9 mouse cellular contexts compared by ENCODE assay signal in the genomic region with DNA sequence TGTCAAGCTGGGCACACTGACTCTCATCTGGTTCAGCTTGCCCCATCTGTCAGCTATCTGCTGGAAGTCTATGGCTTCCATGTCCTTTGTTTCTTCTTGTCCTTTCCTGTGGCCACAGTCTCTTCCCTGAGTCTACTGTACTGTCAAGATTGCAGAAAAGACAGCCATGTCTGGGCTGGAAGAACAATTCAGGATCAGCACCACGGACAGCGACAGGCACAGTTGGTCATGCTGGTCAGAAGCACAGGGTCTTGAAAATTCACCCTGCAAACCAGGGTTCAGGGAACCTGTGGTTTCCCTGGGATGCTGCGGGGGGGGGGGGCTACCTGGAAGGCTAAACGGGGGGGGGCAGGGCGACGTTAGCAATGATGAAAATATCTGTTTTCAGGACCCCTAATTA. TPM values are rescaled to one million over a fixed set of nuclear protein-coding genes. Genes with fewer than 3 reads are reported as not detected.
DNase-seq lines count a peak whose midpoint lies in the region; ATAC-seq and TF ChIP-seq lines count a peak whose summit lies in the region.
"Had no signal": no experiment of that assay in that cellular context is flagged by ENCODE, and none has a peak within 500 bp of the region (broad histone marks: within the 10 kb centered on the region; RNA-seq: fewer than 3 reads in every experiment).

No protein-coding gene starts in this region.

- TF ChIP-seq CTCF in CH12.LX (conservative IDR thresholded peaks at IDR 0.05 in 1 of 2, IDR thresholded peaks at IDR 0.05 in 1 of 2; ENCODE audit: low read depth in 2 of 2, low read length in 2 of 2) = no peak

- no peak overlapping the region for H3K4me2 ChIP-seq in kidney, embryonic 15.5 days
- no peak overlapping the region for H3K4me2 ChIP-seq in CH12.LX (ENCODE audit: insufficient read depth, low read depth, poor library complexity, severe bottlenecking)

- no peaks in the 10 kb centered on the region for H3K36me3 ChIP-seq in kidney, embryonic 15.5 days
- H3K36me3 ChIP-seq in CH12.LX (replicated peaks in 1 of 2; ENCODE audit: control insufficient read depth in 1 of 2, insufficient read depth in 1 of 2, low read length in 1 of 2) = no peaks in the 10 kb centered on the region

- H3K9ac ChIP-seq in kidney, embryonic 15.5 days = no peak overlapping the region
- H3K9ac ChIP-seq in CH12.LX (ENCODE audit: insufficient read depth, low read depth) = no peak overlapping the region

- TF ChIP-seq EP300 in CH12.LX (IDR thresholded peaks at IDR 0.05; ENCODE audit: low read length) = no peak

- TF ChIP-seq RAD21 in CH12.LX (IDR thresholded peaks at IDR 0.05; ENCODE audit: low read depth, low read length) = no peak

- no peaks in the 10 kb centered on the region for H3K79me2 ChIP-seq in CH12.LX (replicated peaks; ENCODE audit: control insufficient read depth, extremely low read depth, insufficient read depth, poor library complexity, severe bottlenecking)

- H3K27me3 ChIP-seq in kidney, embryonic 15.5 days = peaks cover 23% of the 10 kb centered on the region
- H3K27me3 ChIP-seq in CH12.LX (replicated peaks) = peaks cover 89% of the 10 kb centered on the region

- H3K4me1 ChIP-seq in kidney, embryonic 15.5 days = no peaks in the 10 kb centered on the region
- no peaks in the 10 kb centered on the region for H3K4me1 ChIP-seq in CH12.LX (ENCODE audit: control insufficient read depth in 1 of 2, insufficient read depth in 2 of 2)

- peak; percentile 40 for DNase-seq in kidney, adult 9 months
- DNase-seq in CH12.LX (ENCODE audit: extremely low read depth) = peak; percentile 51
- peak; percentile 86 for DNase-seq in adrenal gland, postnatal 14 days
- DNase-seq in kidney, postnatal 10 days = peak; percentile 91
- peak; percentile 81 for DNase-seq in retina, postnatal 1 day
- no peak for DNase-seq in layer of hippocampus, adult 9-10 months (ENCODE audit: low spot score)
- DNase-seq in layer of hippocampus, adult 9-11 months = no peak

- no peak for ATAC-seq in kidney, embryonic 15.5 days (replicated peaks; ENCODE audit: low FRiP score)

- WGBS in kidney, embryonic 15.5 days = 1% methylated on average over 6 of the region's 6 CpGs

- dilution Hi-C loops in CH12.LX (cut with MboI; ENCODE audit: extremely low pct_ligation_motif_present, extremely low pct_unique_long_range_greater_than_20kb, low sequenced_read_pairs) = no loop called here

- no peak overlapping the region for H3K27ac ChIP-seq in kidney, embryonic 15.5 days
- no peak overlapping the region for H3K27ac ChIP-seq in CH12.LX (ENCODE audit: insufficient read depth, low read depth)

- no peaks in the 10 kb centered on the region for H3K9me3 ChIP-seq in kidney, embryonic 15.5 days (replicated peaks)
- no peaks in the 10 kb centered on the region for H3K9me3 ChIP-seq in CH12.LX (replicated peaks; ENCODE audit: low read length)

- in situ Hi-C loops in CH12.LX (cut with MboI; ENCODE audit: low pct_ligation_motif_present, low pct_unique_long_range_greater_than_20kb, low sequenced_read_pairs) = no loop called here

- H3K4me3 ChIP-seq in kidney, embryonic 15.5 days (replicated peaks) = no peak overlapping the region
- no peak overlapping the region for H3K4me3 ChIP-seq in CH12.LX (replicated peaks in 1 of 3; ENCODE audit: low read depth in 2 of 3, low read length in 2 of 3, poor library complexity in 1 of 3)

- no peak for TF ChIP-seq POLR2A in CH12.LX (IDR thresholded peaks at IDR 0.05; ENCODE audit: low read depth, low read length)

TF ChIP-seq in CH12.LX, 34 proteins besides CTCF, POLR2A, EP300 and RAD21:
- no peak for TF ChIP-seq PAX5 (IDR thresholded peaks at IDR 0.05; ENCODE audit: low read length)
- no peak for TF ChIP-seq BHLHE40 (IDR thresholded peaks at IDR 0.05; ENCODE audit: low read depth, low read length)
- TF ChIP-seq MXI1 (IDR thresholded peaks at IDR 0.05; ENCODE audit: low read depth, low read length) = peak; percentile 42; the same call in 1 of the 2 replicates
- no peak for TF ChIP-seq ZC3H11A (IDR thresholded peaks at IDR 0.05; ENCODE audit: low read depth, low read length)
- no peak for TF ChIP-seq MAFK (IDR thresholded peaks at IDR 0.05; ENCODE audit: insufficient replicate concordance, low read length)
- TF ChIP-seq E2F4 (IDR thresholded peaks at IDR 0.05; ENCODE audit: insufficient replicate concordance, low read depth, low read length) = no peak
- no peak for TF ChIP-seq MAX (IDR thresholded peaks at IDR 0.05; ENCODE audit: low read length)

RNA-seq across cellular contexts. Expression of a gene that starts 9.4 kb away (rescaled TPM):
- 0.03 TPM in 1 of 2 replicates, not detected in the other for polyA plus RNA-seq in kidney, embryonic 15.5 days (2015; fragmentation: Nextera tagmentation; extraction: Ambion mirVana)
- total RNA-seq in CH12.LX (2012; rRNA removed) (under 0.01 TPM in 1 of 2 replicates, not detected in the other), CH12.LX (2014; rRNA removed) (0.03 TPM in 1 of 2 replicates, not detected in the other)
- not detected in 2 replicates for polyA plus RNA-seq in CH12.LX (2012; ENCODE audit: insufficient read length, low read depth)
- total RNA-seq in adrenal gland, postnatal 14 days (2021) = 0.63 and 0.83 TPM in 2 replicates

RNA-seq across cellular contexts. Expression of a gene that starts 13.5 kb away (rescaled TPM):
- polyA plus RNA-seq in kidney, embryonic 15.5 days (2015; fragmentation: Nextera tagmentation; extraction: Ambion mirVana) = 57.3 and 58.8 TPM in 2 replicates
- 47.1 and 55.0 TPM in 2 replicates for total RNA-seq in CH12.LX (2012; rRNA removed)
- 63.3 and 67.3 TPM in 2 replicates for total RNA-seq in CH12.LX (2014; rRNA removed)
- 91.2 and 99.6 TPM in 2 replicates for polyA plus RNA-seq in CH12.LX (2012; ENCODE audit: insufficient read length, low read depth)
- total RNA-seq in adrenal gland, postnatal 14 days (2021) = 34.7 and 35.1 TPM in 2 replicates

RNA-seq across cellular contexts. Expression of a gene that starts 22.6 kb away (rescaled TPM):
- 127 and 131 TPM in 2 replicates for polyA plus RNA-seq in kidney, embryonic 15.5 days (2015; fragmentation: Nextera tagmentation; extraction: Ambion mirVana)
- total RNA-seq in CH12.LX (2012; rRNA removed) (351 and 486 TPM in 2 replicates), CH12.LX (2014; rRNA removed) (721 and 819 TPM in 2 replicates)
- 324 and 357 TPM in 2 replicates for polyA plus RNA-seq in CH12.LX (2012; ENCODE audit: insufficient read length, low read depth)
- total RNA-seq in adrenal gland, postnatal 14 days (2021) = 195 TPM in 2 replicates

RNA-seq across cellular contexts. Expression of a gene that starts 42.0 kb away (rescaled TPM):
- polyA plus RNA-seq in kidney, embryonic 15.5 days (2015; fragmentation: Nextera tagmentation; extraction: Ambion mirVana) = not detected in 2 replicates
- not detected in 2 replicates for total RNA-seq in CH12.LX (2012; rRNA removed)
- not detected in 2 replicates for total RNA-seq in CH12.LX (2014; rRNA removed)
- polyA plus RNA-seq in CH12.LX (2012; ENCODE audit: insufficient read length, low read depth) = 6.5 TPM in 1 of 2 replicates, not detected in the other
- 7.2 and 15.4 TPM in 2 replicates for total RNA-seq in adrenal gland, postnatal 14 days (2021)
- polyA plus RNA-seq: large intestine, adult 2 months had no signal

RNA-seq across cellular contexts. Expression of a gene that starts 43.8 kb away (rescaled TPM):
- 35.3 and 37.6 TPM in 2 replicates for polyA plus RNA-seq in kidney, embryonic 15.5 days (2015; fragmentation: Nextera tagmentation; extraction: Ambion mirVana)
- total RNA-seq in CH12.LX (2012; rRNA removed) (34.4 and 35.4 TPM in 2 replicates), CH12.LX (2014; rRNA removed) (18.8 and 20.7 TPM in 2 replicates)
- polyA plus RNA-seq in CH12.LX (2012; ENCODE audit: insufficient read length, low read depth) = 19.2 and 23.3 TPM in 2 replicates
- 42.3 and 48.6 TPM in 2 replicates for total RNA-seq in adrenal gland, postnatal 14 days (2021)

Comparison
In these comparisons a context has a peak if more than half of its experiments do, and no peak if none do; other contexts are left out.
1. DNase-seq: peak in kidney, adult 9 months (single experiment), CH12.LX (single experiment), adrenal gland, postnatal 14 days (single experiment), kidney, postnatal 10 days (single experiment) and retina, postnatal 1 day (single experiment); none in layer of hippocampus, adult 9-10 months (single experiment) and layer of hippocampus, adult 9-11 months (single experiment).